Mouse (Mus musculus) ES-E14 (cell line): ENCODE measurements around the gene Podxl.

Experiments
- CHD2 ChIP-seq: IDR thresholded peaks from 2 replicates; pipeline ENCODE4 v1.6.1; 2014; ENCODE audit warnings: mild to moderate bottlenecking, low read depth, low read length, inconsistent platforms
- MAFK ChIP-seq: IDR thresholded peaks from 2 replicates; pipeline ENCODE4 v1.6.1; 2014; ENCODE audit warnings: mild to moderate bottlenecking, low read depth, low read length, inconsistent platforms; ENCODE audit not compliant: insufficient read depth
- ZC3H11A ChIP-seq: IDR thresholded peaks from 2 replicates; pipeline ENCODE4 v1.6.1; 2012; ENCODE audit warnings: low read depth, mild to moderate bottlenecking, inconsistent platforms, low read length, borderline replicate concordance
- ZNF384 ChIP-seq: IDR thresholded peaks from 2 replicates; pipeline ENCODE4 v1.6.1; 2012; ENCODE audit warnings: low read depth, low read length, inconsistent platforms

DNA sequence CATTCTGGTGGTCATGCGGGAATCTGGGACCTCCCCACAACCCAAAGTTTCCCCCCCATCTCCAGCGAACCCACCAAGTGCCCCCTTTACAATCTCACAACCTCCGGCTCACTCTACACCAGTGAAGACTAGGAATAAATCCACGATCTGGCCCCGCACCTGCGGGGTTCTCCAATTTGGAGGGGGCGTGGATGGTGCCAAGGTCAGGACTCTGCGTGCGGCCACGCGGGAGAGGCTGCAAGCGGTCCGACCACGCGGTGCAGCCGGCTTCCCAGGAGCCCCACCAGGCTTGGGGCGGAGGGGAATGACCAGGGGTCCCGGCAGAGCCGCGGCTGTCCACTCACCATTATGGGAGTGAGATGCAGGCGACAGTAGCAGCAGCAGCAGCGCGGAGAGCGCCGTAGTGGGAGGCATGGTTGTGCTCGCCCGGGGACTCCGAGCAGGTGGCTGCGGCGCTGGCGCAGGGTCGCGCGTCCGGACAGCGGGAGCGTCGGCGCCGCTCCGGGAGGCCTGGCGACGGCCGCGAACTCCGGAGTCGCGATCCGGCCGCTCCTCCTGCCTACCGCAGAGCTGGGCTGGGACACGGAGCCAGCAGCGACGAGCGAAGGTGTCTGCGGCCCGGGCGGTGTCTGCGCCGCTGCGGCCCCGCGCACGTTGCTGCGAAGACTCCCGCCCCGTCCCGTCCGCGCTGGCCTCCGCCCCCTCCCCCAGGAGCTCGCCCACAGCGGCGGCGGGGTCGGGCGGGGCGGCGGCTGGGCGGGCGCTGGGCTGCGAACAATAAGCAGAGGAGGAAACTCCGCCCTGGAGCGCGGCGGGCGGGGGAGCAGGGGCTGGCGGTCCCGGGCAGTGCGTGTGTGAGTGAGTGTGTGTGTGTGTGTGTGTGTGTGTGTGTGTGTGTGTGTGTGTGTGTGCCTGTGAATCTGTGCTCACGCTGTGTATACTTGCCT lies at the start of gene Podxl:
- TF ChIP-seq ZNF384, result no peak
- no peak for TF ChIP-seq ZC3H11A
- no peak for TF ChIP-seq MAFK
- no peak for TF ChIP-seq CHD2
